Mouse (Mus musculus) heart, embryonic 11.5 days (tissue): Measurements from ENCODE around the gene Gm13043. TPM values are rescaled to one million over a fixed set of nuclear protein-coding genes. Genes with fewer than 3 reads are reported as not detected.
"Not testable (repeated sequence)": the region's sequence is repeated elsewhere in the genome, so short reads cannot be mapped to it uniquely, and the experiment has no call there.

Experiments used
- ATAC-seq: fragments of 200-750 bp; cut with Nextera tagmentation; replicated peaks from 2 replicates; pipeline ENCODE4 v1.8.0; 2017; ENCODE audit warnings: moderate library complexity; ENCODE audit not compliant: insufficient number of reproducible peaks, low FRiP score, low TSS enrichment
- H3K27ac ChIP-seq: fragments of 300-500 bp; sonication (generic); 2 replicates; pipeline ENCODE4 v1.5.1; 2014; ENCODE audit warnings: mild to moderate bottlenecking, low read depth, low read length
- H3K27me3 ChIP-seq: fragments of 300-500 bp; sonication (generic); 2 replicates; pipeline ENCODE4 v1.6.1; 2014; ENCODE audit warnings: mild to moderate bottlenecking, low read length, mixed read lengths; ENCODE audit not compliant: control insufficient read depth, insufficient read depth
- H3K36me3 ChIP-seq: fragments of 300-500 bp; sonication (generic); 2 replicates; pipeline ENCODE4 v1.6.1; 2014; ENCODE audit warnings: mild to moderate bottlenecking, low read length, moderate library complexity, mixed read lengths; ENCODE audit not compliant: control insufficient read depth, insufficient read depth
- H3K4me1 ChIP-seq: fragments of 300-500 bp; sonication (generic); 2 replicates; pipeline ENCODE4 v1.6.1; 2014; ENCODE audit warnings: low read length; ENCODE audit not compliant: control insufficient read depth, insufficient read depth
- H3K4me2 ChIP-seq: fragments of 300-500 bp; sonication (generic); 2 replicates; pipeline ENCODE4 v1.6.1; 2014; ENCODE audit warnings: mild to moderate bottlenecking, moderate library complexity
- H3K4me3 ChIP-seq: fragments of 300-500 bp; sonication (generic); 2 replicates; pipeline ENCODE4 v1.5.1; 2014; ENCODE audit warnings: low read depth, low read length
- H3K9ac ChIP-seq: fragments of 300-500 bp; sonication (generic); 2 replicates; pipeline ENCODE4 v1.6.1; 2014; ENCODE audit warnings: mild to moderate bottlenecking, low read depth, low read length, moderate library complexity
- H3K9me3 ChIP-seq: fragments of 300-500 bp; sonication (generic); replicated peaks from 2 replicates; pipeline ENCODE4 v1.6.1; 2016; ENCODE audit warnings: low read length; ENCODE audit not compliant: control insufficient read depth
- WGBS: fragments of 180-500 bp; shearing (Covaris S2); extraction: QIAGEN DNeasy Blood & Tissue Kit; methylation state at CpG from one replicate; pipeline ENCODE4 v1.1.7; 2014; ENCODE audit not compliant: insufficient replicate concordance; 5-methylcytosine and 5-hydroxymethylcytosine counted together
- polyA plus RNA-seq: library from polyadenylated mRNA; unstranded; fragments of >200 nt; fragmentation: Nextera tagmentation; extraction: Ambion mirVana; gene quantifications from 2 replicates; pipeline ENCODE4 v1.2.1, GENCODE M21; 2014

Gm13043 gene
- polyA plus RNA-seq, result not detected in 2 replicates

DNA sequence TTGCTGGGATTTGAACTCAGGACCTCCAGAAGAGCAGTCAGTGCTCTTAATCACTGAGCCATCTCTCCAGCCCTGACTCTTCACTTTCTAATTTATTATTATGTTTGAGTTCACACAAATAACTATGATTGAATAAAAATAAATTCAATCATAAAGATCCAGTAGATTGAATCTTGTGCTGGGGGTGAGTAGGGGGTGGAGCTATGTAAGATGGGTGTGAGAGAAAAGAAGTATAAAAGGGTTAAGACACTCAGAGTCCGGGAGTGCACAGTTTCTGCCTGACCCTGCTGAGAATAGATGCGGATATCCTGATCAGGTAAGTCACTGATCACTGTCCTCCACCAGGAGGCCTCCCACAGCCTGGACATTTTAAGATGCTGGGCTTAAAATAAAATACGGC, at the start of gene Gm13043:
Gene Gm13043 (plus strand): TSS at position 301 of the 400 bp plus-strand sequence.
- H3K36me3 ChIP-seq, result no peaks in the 10 kb centered on the region
- no peak for ATAC-seq
- H3K27me3 ChIP-seq, result no peaks in the 10 kb centered on the region
- H3K4me2 ChIP-seq, result no peak within 1 kb of the TSS
- H3K9me3 ChIP-seq, result no peaks in the 10 kb centered on the region
- 68% methylated on average over 3 of the region's 3 CpGs for WGBS
- H3K4me1 ChIP-seq, result no peaks in the 10 kb centered on the region
- no peak within 1 kb of the TSS for H3K9ac ChIP-seq
- H3K27ac ChIP-seq, result no peak within 1 kb of the TSS
- H3K4me3 ChIP-seq, result no peak within 1 kb of the TSS

DNA sequence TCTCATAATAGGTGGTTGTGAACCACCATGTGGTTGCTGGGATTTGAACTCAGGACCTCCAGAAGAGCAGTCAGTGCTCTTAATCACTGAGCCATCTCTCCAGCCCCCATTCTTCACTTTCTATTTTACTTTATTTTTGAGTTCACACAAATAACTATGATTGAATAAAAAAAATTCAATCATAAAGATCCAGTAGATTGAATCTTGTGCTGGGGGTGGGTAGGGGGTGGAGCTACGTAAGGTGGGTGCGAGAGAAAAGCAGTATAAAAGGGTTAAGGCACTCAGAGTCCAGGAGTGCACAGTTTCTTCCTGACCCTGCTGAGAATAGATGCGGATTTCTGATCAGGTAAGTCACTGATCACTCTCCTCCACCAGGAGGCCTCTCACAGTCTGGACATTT, 24.5 kb downstream of the Gm13043 start, which contains the start of gene Gm13040:
Gene Gm13040 (plus strand): TSS at position 301 of the 400 bp plus-strand sequence.
- H3K27me3 ChIP-seq, H3K9ac ChIP-seq, H3K4me2 ChIP-seq, H3K36me3 ChIP-seq, H3K4me3 ChIP-seq, H3K9me3 ChIP-seq, ATAC-seq, H3K27ac ChIP-seq, H3K4me1 ChIP-seq: not testable (repeated sequence)
- no CpG with 5 or more reads among the region's 3 CpGs for WGBS

DNA sequence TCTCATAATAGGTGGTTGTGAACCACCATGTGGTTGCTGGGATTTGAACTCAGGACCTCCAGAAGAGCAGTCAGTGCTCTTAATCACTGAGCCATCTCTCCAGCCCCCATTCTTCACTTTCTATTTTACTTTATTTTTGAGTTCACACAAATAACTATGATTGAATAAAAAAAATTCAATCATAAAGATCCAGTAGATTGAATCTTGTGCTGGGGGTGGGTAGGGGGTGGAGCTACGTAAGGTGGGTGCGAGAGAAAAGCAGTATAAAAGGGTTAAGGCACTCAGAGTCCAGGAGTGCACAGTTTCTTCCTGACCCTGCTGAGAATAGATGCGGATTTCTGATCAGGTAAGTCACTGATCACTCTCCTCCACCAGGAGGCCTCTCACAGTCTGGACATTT, 40.3 kb downstream of the Gm13043 start, which contains the start of the genes BC080695 and Gm13057:
Gene BC080695 (plus strand): TSS at position 301 of the 400 bp plus-strand sequence.
Gene Gm13057 (plus strand): TSS at position 310 of the 400 bp plus-strand sequence.
- not testable (repeated sequence) for H3K27me3 ChIP-seq, H3K36me3 ChIP-seq, H3K9ac ChIP-seq, H3K27ac ChIP-seq, H3K4me3 ChIP-seq, H3K4me1 ChIP-seq, H3K4me2 ChIP-seq, ATAC-seq, H3K9me3 ChIP-seq
- WGBS, result no CpG with 5 or more reads among the region's 3 CpGs

Other genes with a start within 250 kb of the Gm13043 start
- gene Pdpn, start 211.8 kb upstream of the Gm13043 start, polyA plus RNA-seq, result 28.4 and 29.1 TPM in 2 replicates
- gene Lrrc38, start 161.6 kb upstream of the Gm13043 start, polyA plus RNA-seq, result 0.23 TPM in 1 of 2 replicates, not detected in the other
- gene Pramel1, start 116.9 kb upstream of the Gm13043 start, polyA plus RNA-seq, result not detected in 2 replicates
- gene Pramef8, start 98.9 kb upstream of the Gm13043 start, polyA plus RNA-seq, result 13.6 and 13.7 TPM in 2 replicates
- not detected in 2 replicates for gene Oog4, start 61.0 kb upstream of the Gm13043 start, polyA plus RNA-seq
- gene Gm13040, start 24.6 kb downstream of the Gm13043 start, polyA plus RNA-seq, result not detected in 2 replicates
- gene BC080695, start 40.4 kb downstream of the Gm13043 start, polyA plus RNA-seq, result not detected in 2 replicates
- gene Gm13057, start 40.4 kb downstream of the Gm13043 start, polyA plus RNA-seq, result not detected in 2 replicates
- not detected in 2 replicates for gene Gm13083, start 103.7 kb downstream of the Gm13043 start, polyA plus RNA-seq
- not detected in 2 replicates for gene Gm13088, start 145.9 kb downstream of the Gm13043 start, polyA plus RNA-seq
- not detected in 2 replicates for gene Gm13089, start 191.4 kb downstream of the Gm13043 start, polyA plus RNA-seq
- not detected in 2 replicates for gene Gm13078, start 208.1 kb downstream of the Gm13043 start, polyA plus RNA-seq